Mouse (Mus musculus): ENCODE measurements around the gene Glis3. TPM values are rescaled to one million over a fixed set of nuclear protein-coding genes. Genes with fewer than 3 reads are reported as not detected.

The Glis3 gene
- polyA plus RNA-seq, 2 experiments = 0.08 to 0.14 TPM

- ATAC-seq (ENCODE audit: insufficient read depth) = no peak
- Histone ChIP-seq H3K36me3 (replicated peaks; ENCODE audit: control insufficient read depth, insufficient read depth, low read depth) (no peaks in the 10 kb centered on the region), H3K27ac (no peak overlapping the region), H3K9me3 (ENCODE audit: control insufficient read depth, low read length) (no peaks in the 10 kb centered on the region), H3K4me1 (replicated peaks; ENCODE audit: control insufficient read depth in 2 of 2, insufficient read depth in 2 of 2, low read length in 1 of 2) (0 out of 4 replicates have a peak, but pooled peaks cover 0 to 1% of the 10 kb centered on the region in 2 experiments), H3K27me3 (ENCODE audit: control insufficient read depth, insufficient read depth, low read length) (no peaks in the 10 kb centered on the region), H3K9ac (replicated peaks) (no peak overlapping the region), H3K4me2 (ENCODE audit: low read depth) (no peak overlapping the region), H3K4me3 (ENCODE audit: insufficient read depth in 1 of 2, low read depth in 2 of 2, low read length in 2 of 2) (no peak overlapping the region)
- DNase-seq (ENCODE audit: low read depth in 3 of 3, low spot score in 3 of 3) = no peak
- TF ChIP-seq EP300 (IDR thresholded peaks at IDR 0.05; ENCODE audit: low read depth) = no peak
- no peak for TF ChIP-seq CTCF (IDR thresholded peaks at IDR 0.05; ENCODE audit: low read depth)
- 40% methylated on average over 8 of the region's 8 CpGs for WGBS (ENCODE audit: insufficient replicate concordance)
These were observed 118.8 kb downstream of the Glis3 start for GRCm38 (mm10) chr19:28560801-28561696.

GRCm38 (mm10) chr19:28559836-28560235, 120.0 kb downstream of the Glis3 start:
- no peak overlapping the region for H3K4me3 ChIP-seq (ENCODE audit: insufficient read depth in 1 of 2, low read depth in 2 of 2, low read length in 2 of 2)
- no peak for TF ChIP-seq EP300 (IDR thresholded peaks at IDR 0.05; ENCODE audit: low read depth)
- TF ChIP-seq CTCF (IDR thresholded peaks at IDR 0.05; ENCODE audit: low read depth) = no peak
- WGBS (ENCODE audit: insufficient replicate concordance) = 61% methylated on average over 7 of the region's 7 CpGs
- no peaks in the 10 kb centered on the region for H3K27me3 ChIP-seq (ENCODE audit: control insufficient read depth, insufficient read depth, low read length)
- no peak overlapping the region for H3K9ac ChIP-seq (replicated peaks)
- no peak for DNase-seq (ENCODE audit: low read depth in 3 of 3, low spot score in 3 of 3)
- H3K4me2 ChIP-seq (ENCODE audit: low read depth) = no peak overlapping the region
- no peaks in the 10 kb centered on the region for H3K9me3 ChIP-seq (ENCODE audit: control insufficient read depth, low read length)
- H3K27ac ChIP-seq = no peak overlapping the region
- H3K36me3 ChIP-seq (replicated peaks; ENCODE audit: control insufficient read depth, insufficient read depth, low read depth) = no peaks in the 10 kb centered on the region
- ATAC-seq (ENCODE audit: insufficient read depth) = no peak
- H3K4me1 ChIP-seq (replicated peaks; ENCODE audit: control insufficient read depth in 2 of 2, insufficient read depth in 2 of 2, low read length in 1 of 2) = 0 out of 4 replicates have a peak, but pooled peaks cover 0 to 1% of the 10 kb centered on the region in 2 experiments

GRCm38 (mm10) chr19:28559400-28559799, 120.5 kb downstream of the Glis3 start:
- H3K36me3 ChIP-seq (replicated peaks; ENCODE audit: control insufficient read depth, insufficient read depth, low read depth) = no peaks in the 10 kb centered on the region
- H3K4me3 ChIP-seq (ENCODE audit: insufficient read depth in 1 of 2, low read depth in 2 of 2, low read length in 2 of 2) = no peak overlapping the region
- no peak overlapping the region for H3K9ac ChIP-seq (replicated peaks)
- H3K4me1 ChIP-seq (replicated peaks; ENCODE audit: control insufficient read depth in 2 of 2, insufficient read depth in 2 of 2, low read length in 1 of 2) = 0 out of 4 replicates have a peak, but pooled peaks cover 0 to 1% of the 10 kb centered on the region in 2 experiments
- no peak overlapping the region for H3K27ac ChIP-seq
- TF ChIP-seq EP300 (IDR thresholded peaks at IDR 0.05; ENCODE audit: low read depth) (no peak), CTCF (IDR thresholded peaks at IDR 0.05; ENCODE audit: low read depth) (no peak)
- no peak overlapping the region for H3K4me2 ChIP-seq (ENCODE audit: low read depth)
- H3K9me3 ChIP-seq (ENCODE audit: control insufficient read depth, low read length) = no peaks in the 10 kb centered on the region
- 64% methylated on average over 10 of the region's 10 CpGs for WGBS (ENCODE audit: insufficient replicate concordance)
- ATAC-seq (ENCODE audit: insufficient read depth) = no peak
- H3K27me3 ChIP-seq (ENCODE audit: control insufficient read depth, insufficient read depth, low read length) = no peaks in the 10 kb centered on the region
- no peak for DNase-seq (ENCODE audit: low read depth in 3 of 3, low spot score in 3 of 3)

GRCm38 (mm10) chr19:28558661-28559060, 121.2 kb downstream of the Glis3 start:
- no peaks in the 10 kb centered on the region for H3K36me3 ChIP-seq (replicated peaks; ENCODE audit: control insufficient read depth, insufficient read depth, low read depth)
- H3K27me3 ChIP-seq (ENCODE audit: control insufficient read depth, insufficient read depth, low read length) = no peaks in the 10 kb centered on the region
- DNase-seq (ENCODE audit: low read depth in 3 of 3, low spot score in 3 of 3) (no peak), ATAC-seq (ENCODE audit: insufficient read depth) (no peak)
- H3K27ac ChIP-seq = no peak overlapping the region
- no peak overlapping the region for H3K9ac ChIP-seq (replicated peaks)
- WGBS (ENCODE audit: insufficient replicate concordance) = 61% methylated on average over 8 of the region's 8 CpGs
- H3K4me2 ChIP-seq (ENCODE audit: low read depth) = no peak overlapping the region
- TF ChIP-seq CTCF (IDR thresholded peaks at IDR 0.05; ENCODE audit: low read depth) (no peak), EP300 (IDR thresholded peaks at IDR 0.05; ENCODE audit: low read depth) (no peak)
- H3K4me1 ChIP-seq (replicated peaks; ENCODE audit: control insufficient read depth in 2 of 2, insufficient read depth in 2 of 2, low read length in 1 of 2) = 0 out of 4 replicates have a peak, but pooled peaks cover 0 to 1% of the 10 kb centered on the region in 2 experiments
- no peak overlapping the region for H3K4me3 ChIP-seq (ENCODE audit: insufficient read depth in 1 of 2, low read depth in 2 of 2, low read length in 2 of 2)
- no peaks in the 10 kb centered on the region for H3K9me3 ChIP-seq (ENCODE audit: control insufficient read depth, low read length)

GRCm38 (mm10) chr19:28557559-28558328, 122.1 kb downstream of the Glis3 start:
- Histone ChIP-seq H3K4me1 (replicated peaks; ENCODE audit: control insufficient read depth in 2 of 2, insufficient read depth in 2 of 2, low read length in 1 of 2) (0 out of 4 replicates have a peak, but pooled peaks cover 0 to 1% of the 10 kb centered on the region in 2 experiments), H3K36me3 (replicated peaks; ENCODE audit: control insufficient read depth, insufficient read depth, low read depth) (no peaks in the 10 kb centered on the region), H3K9me3 (ENCODE audit: control insufficient read depth, low read length) (no peaks in the 10 kb centered on the region), H3K4me3 (ENCODE audit: insufficient read depth in 1 of 2, low read depth in 2 of 2, low read length in 2 of 2) (no peak overlapping the region), H3K9ac (replicated peaks) (no peak overlapping the region), H3K27me3 (ENCODE audit: control insufficient read depth, insufficient read depth, low read length) (no peaks in the 10 kb centered on the region), H3K4me2 (ENCODE audit: low read depth) (no peak overlapping the region), H3K27ac (no peak overlapping the region)
- TF ChIP-seq EP300 (IDR thresholded peaks at IDR 0.05; ENCODE audit: low read depth) (no peak), CTCF (IDR thresholded peaks at IDR 0.05; ENCODE audit: low read depth) (no peak)
- WGBS (ENCODE audit: insufficient replicate concordance) = 53% methylated on average over 5 of the region's 5 CpGs
- ATAC-seq (ENCODE audit: insufficient read depth) (no peak), DNase-seq (ENCODE audit: low read depth in 3 of 3, low spot score in 3 of 3) (no peak)

Measured in liver, embryonic 14.5 days (tissue).